In the genomic region with DNA sequence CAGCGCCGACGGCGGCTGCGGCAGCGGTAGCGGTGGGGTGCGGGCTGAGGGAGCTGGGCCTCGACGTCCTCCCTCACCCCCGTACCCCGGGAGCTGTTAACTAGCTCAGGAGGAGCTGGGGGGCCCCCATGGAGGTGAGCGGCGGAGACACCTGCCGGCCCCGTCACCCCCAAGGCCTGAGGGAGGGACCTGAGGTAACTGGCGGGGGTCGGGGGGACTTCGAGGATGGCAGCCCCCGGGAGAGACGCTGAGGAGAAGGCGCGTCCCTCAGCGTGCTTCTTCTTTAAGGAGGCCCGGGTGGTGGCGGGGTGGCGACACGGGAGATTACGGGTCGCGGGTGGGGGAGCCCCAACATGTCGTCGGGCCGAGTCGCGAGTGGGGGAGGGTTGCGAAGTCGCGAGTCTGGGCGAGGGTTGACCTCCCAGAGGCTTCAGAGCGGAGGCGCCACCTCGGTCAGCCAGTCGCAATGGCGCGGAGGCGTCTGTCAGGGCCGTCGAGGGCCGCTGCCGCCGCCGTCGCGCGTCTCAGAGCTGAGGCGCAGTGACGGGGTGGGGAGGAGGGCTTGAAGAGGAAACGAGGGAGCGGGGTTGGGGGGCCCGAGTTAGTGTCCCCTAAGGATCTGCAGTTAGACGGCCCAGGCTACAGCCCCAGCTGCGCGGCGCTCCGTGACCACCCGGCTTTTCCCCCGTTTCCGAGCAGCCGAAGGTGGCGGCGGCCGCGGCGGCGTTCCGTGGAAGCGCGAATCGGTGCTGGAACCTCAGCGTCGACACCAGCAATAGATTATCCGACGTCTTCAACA, we compare ENCODE assay signal across 10 mouse cellular contexts. TPM values are rescaled to one million over a fixed set of nuclear protein-coding genes. Genes with fewer than 3 reads are reported as not detected.
DNase-seq lines count a peak whose midpoint lies in the region; ATAC-seq and TF ChIP-seq lines count a peak whose summit lies in the region.
"Had no signal": no experiment of that assay in that cellular context is flagged by ENCODE, and none has a peak within 500 bp of the region (broad histone marks: within the 10 kb centered on the region; RNA-seq: fewer than 3 reads in every experiment).

No protein-coding gene starts in this region.

- H3K27me3 ChIP-seq in forebrain, embryonic 10.5 days (ENCODE audit: poor library complexity, severe bottlenecking) = peaks cover 42% of the 10 kb centered on the region
- no peaks in the 10 kb centered on the region for H3K27me3 ChIP-seq in forebrain, postnatal 0 days (ENCODE audit: insufficient read depth, low read length)
- H3K27me3 ChIP-seq in embryonic facial prominence, embryonic 15.5 days = peaks cover 19% of the 10 kb centered on the region
- peaks cover 44% of the 10 kb centered on the region for H3K27me3 ChIP-seq in neural tube, embryonic 13.5 days

- WGBS in forebrain, embryonic 10.5 days = 53% methylated on average over 84 of the region's 84 CpGs
- WGBS in forebrain, postnatal 0 days = 60% methylated on average over 83 of the region's 84 CpGs
- 45% methylated on average over 84 of the region's 84 CpGs for WGBS in embryonic facial prominence, embryonic 15.5 days
- WGBS in neural tube, embryonic 13.5 days = 43% methylated on average over 84 of the region's 84 CpGs

- no peak overlapping the region for H3K4me2 ChIP-seq in forebrain, postnatal 0 days (ENCODE audit: low read depth)
- H3K4me2 ChIP-seq in embryonic facial prominence, embryonic 15.5 days (replicated peaks) = peak overlapping the region; percentile 28
- peak overlapping the region; percentile 27 for H3K4me2 ChIP-seq in neural tube, embryonic 13.5 days

- H3K4me1 ChIP-seq in forebrain, embryonic 10.5 days = peaks cover 11% of the 10 kb centered on the region; the same call in 1 of the 2 replicates
- no peaks in the 10 kb centered on the region for H3K4me1 ChIP-seq in forebrain, postnatal 0 days (ENCODE audit: insufficient read depth)
- H3K4me1 ChIP-seq in embryonic facial prominence, embryonic 15.5 days = no peaks in the 10 kb centered on the region
- H3K4me1 ChIP-seq in neural tube, embryonic 13.5 days (replicated peaks) = no peaks in the 10 kb centered on the region

- no peak overlapping the region for H3K9ac ChIP-seq in forebrain, postnatal 0 days
- H3K9ac ChIP-seq in embryonic facial prominence, embryonic 15.5 days = no peak overlapping the region
- H3K9ac ChIP-seq in neural tube, embryonic 13.5 days = no peak overlapping the region

- no peak overlapping the region for H3K27ac ChIP-seq in forebrain, embryonic 10.5 days
- H3K27ac ChIP-seq in forebrain, postnatal 0 days (ENCODE audit: low read depth, low read length) = no peak overlapping the region
- no peak overlapping the region for H3K27ac ChIP-seq in embryonic facial prominence, embryonic 15.5 days (replicated peaks)
- H3K27ac ChIP-seq in neural tube, embryonic 13.5 days (replicated peaks) = no peak overlapping the region

- DNase-seq in forebrain, embryonic 10.5 days (ENCODE audit: extremely low spot score, low spot score) = no peak
- no peak for DNase-seq in forebrain, postnatal 0 days
- DNase-seq in kidney, postnatal 10 days = peak; percentile 15
- DNase-seq in kidney, adult 9 months = no peak
- no peak for DNase-seq in T-cell, adult 2 months (ENCODE audit: low spot score)
- no peak for DNase-seq in urinary bladder, postnatal 4 days (ENCODE audit: low spot score in 2 of 2)
- DNase-seq: right cerebral cortex, postnatal 14 days had no signal

- no peaks in the 10 kb centered on the region for H3K36me3 ChIP-seq in forebrain, embryonic 10.5 days (replicated peaks)
- H3K36me3 ChIP-seq in forebrain, postnatal 0 days (ENCODE audit: insufficient read depth) = no peaks in the 10 kb centered on the region
- no peaks in the 10 kb centered on the region for H3K36me3 ChIP-seq in embryonic facial prominence, embryonic 15.5 days
- no peaks in the 10 kb centered on the region for H3K36me3 ChIP-seq in neural tube, embryonic 13.5 days

- no peak for TF ChIP-seq CTCF in forebrain, postnatal 0 days (IDR thresholded peaks at IDR 0.05; ENCODE audit: low read depth)

- ATAC-seq in forebrain, postnatal 0 days = no peak
- no peak for ATAC-seq in embryonic facial prominence, embryonic 15.5 days (ENCODE audit: insufficient number of reproducible peaks, low FRiP score, low TSS enrichment, low read depth)
- ATAC-seq in neural tube, embryonic 13.5 days (ENCODE audit: low read depth) = no peak

- H3K9me3 ChIP-seq in forebrain, embryonic 10.5 days = peaks cover 16% of the 10 kb centered on the region
- peaks cover 10% of the 10 kb centered on the region; the same call in 1 of the 2 replicates for H3K9me3 ChIP-seq in forebrain, postnatal 0 days (ENCODE audit: low read length)
- H3K9me3 ChIP-seq in embryonic facial prominence, embryonic 15.5 days (replicated peaks) = 0 out of 2 replicates have a peak, but pooled peaks cover 4% of the 10 kb centered on the region
- H3K9me3 ChIP-seq in neural tube, embryonic 13.5 days = peaks cover 12% of the 10 kb centered on the region; the same call in 1 of the 2 replicates

- H3K4me3 ChIP-seq in forebrain, embryonic 10.5 days = peak overlapping the region; percentile 28
- no peak overlapping the region for H3K4me3 ChIP-seq in forebrain, postnatal 0 days (ENCODE audit: low read depth, low read length)
- H3K4me3 ChIP-seq in embryonic facial prominence, embryonic 15.5 days (replicated peaks) = peak overlapping the region; percentile 26
- peak overlapping the region; percentile 8; the same call in 1 of the 2 replicates for H3K4me3 ChIP-seq in neural tube, embryonic 13.5 days

RNA-seq across cellular contexts. Expression of a gene that starts 2.3 kb away (rescaled TPM):
- polyA plus RNA-seq in forebrain, embryonic 10.5 days (2016; fragmentation: Nextera tagmentation; extraction: Ambion mirVana) = 0.10 and 0.15 TPM in 2 replicates
- total RNA-seq in forebrain, postnatal 0 days (2014; rRNA removed) = not detected in 2 replicates
- polyA plus RNA-seq in forebrain, postnatal 0 days (2015; fragmentation: Nextera tagmentation; extraction: Ambion mirVana) = 0.08 and 0.10 TPM in 2 replicates
- polyA plus RNA-seq in embryonic facial prominence, embryonic 15.5 days (2015; fragmentation: Nextera tagmentation; extraction: Ambion mirVana) = 0.58 and 0.80 TPM in 2 replicates
- polyA plus RNA-seq in neural tube, embryonic 13.5 days (2015; fragmentation: Nextera tagmentation; extraction: Ambion mirVana) = 0.15 and 0.25 TPM in 2 replicates
- total RNA-seq: left cerebral cortex, postnatal 10 days had no signal

RNA-seq across cellular contexts. Expression of a gene that starts 31.7 kb away (rescaled TPM):
- 61.7 and 65.8 TPM in 2 replicates for polyA plus RNA-seq in forebrain, embryonic 10.5 days (2016; fragmentation: Nextera tagmentation; extraction: Ambion mirVana)
- 33.6 and 36.9 TPM in 2 replicates for total RNA-seq in forebrain, postnatal 0 days (2014; rRNA removed)
- 32.1 and 36.6 TPM in 2 replicates for polyA plus RNA-seq in forebrain, postnatal 0 days (2015; fragmentation: Nextera tagmentation; extraction: Ambion mirVana)
- 40.4 and 41.6 TPM in 2 replicates for polyA plus RNA-seq in embryonic facial prominence, embryonic 15.5 days (2015; fragmentation: Nextera tagmentation; extraction: Ambion mirVana)
- 33.4 and 43.0 TPM in 2 replicates for polyA plus RNA-seq in neural tube, embryonic 13.5 days (2015; fragmentation: Nextera tagmentation; extraction: Ambion mirVana)
